Mouse (Mus musculus) small intestine, adult 2 months (tissue): Measurements from ENCODE around the gene Mtif3.
"Not testable (repeated sequence)": the region's sequence is repeated elsewhere in the genome, so short reads cannot be mapped to it uniquely, and the experiment has no call there.

Source experiments
- CTCF ChIP-seq: fragments of 200-500 bp; IDR thresholded peaks from 2 replicates; pipeline ENCODE4 v1.5.1; 2012; ENCODE audit warnings: low read depth, mild to moderate bottlenecking, control low read depth, inconsistent platforms, low read length, moderate library complexity, mixed read lengths; ENCODE audit not compliant: insufficient replicate concordance, insufficient read length; ENCODE audit errors: extremely low read depth
- POLR2A ChIP-seq: fragments of 200-500 bp; IDR thresholded peaks from 2 replicates; pipeline ENCODE4 v1.6.1; 2012; ENCODE audit warnings: low read depth, mild to moderate bottlenecking, control low read depth, inconsistent platforms, low read length, moderate library complexity

DNA sequence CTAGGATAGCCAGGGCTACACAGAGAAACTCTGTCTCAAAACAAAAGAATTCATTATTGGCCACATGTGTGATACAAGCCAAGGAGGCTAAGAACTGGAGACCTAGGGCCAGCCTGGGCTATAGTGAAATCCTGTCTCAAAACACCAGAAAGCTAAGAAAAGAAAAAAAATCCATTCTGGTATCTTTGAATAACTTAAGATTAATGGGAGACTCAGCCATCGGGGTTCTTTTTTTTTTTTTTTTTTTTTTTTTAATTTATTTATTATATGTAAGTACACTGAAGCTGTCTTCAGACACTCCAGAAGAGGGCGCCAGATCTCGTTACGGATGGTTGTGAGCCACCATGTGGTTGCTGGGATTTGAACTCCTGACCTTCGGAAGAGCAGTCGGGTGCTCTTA is 46.2 kb downstream of the Mtif3 start:
- TF ChIP-seq CTCF, POLR2A: not testable (repeated sequence)
